Mouse (Mus musculus): ENCODE data around the gene Slc7a7. TPM values are rescaled to one million over a fixed set of nuclear protein-coding genes. Genes with fewer than 3 reads are reported as not detected.

Slc7a7 gene
- 1 to 10 TPM in 1 of 2 experiments, under 1 TPM in 1; 0.54 to 1.1 TPM for polyA plus RNA-seq (2017; shearing (Covaris generic))

GRCm38 (mm10) chr14:54417623-54418081, at the start of gene Slc7a7:
Gene Slc7a7, minus strand, starts transcription at chr14:54417780.
- no peak for ATAC-seq

- peak; percentile 55 for ATAC-seq
Observed at GRCm38 (mm10) chr14:54464293-54465005, 46.9 kb upstream of the Slc7a7 start.

- peak; percentile 67 for ATAC-seq
Observed at GRCm38 (mm10) chr14:54463959-54464292, 46.3 kb upstream of the Slc7a7 start, which contains the start of gene Lrp10. Gene Lrp10, plus strand, starts transcription at chr14:54464137.

GRCm38 (mm10) chr14:54463108-54463958, 45.8 kb upstream of the Slc7a7 start:
- peak; percentile 52 for ATAC-seq

GRCm38 (mm10) chr14:54462146-54462545, 44.6 kb upstream of the Slc7a7 start:
- ATAC-seq, result no peak

- ATAC-seq, result no peak
Observed at GRCm38 (mm10) chr14:54457907-54458569, 40.5 kb upstream of the Slc7a7 start.

- ATAC-seq, result no peak
Observed at GRCm38 (mm10) chr14:54454669-54455528, 37.3 kb upstream of the Slc7a7 start.

- ATAC-seq, result no peak
Observed at GRCm38 (mm10) chr14:54453566-54453965, 36.0 kb upstream of the Slc7a7 start.

GRCm38 (mm10) chr14:54445476-54445875, 27.9 kb upstream of the Slc7a7 start:
- no peak for ATAC-seq

GRCm38 (mm10) chr14:54443712-54444618, 26.4 kb upstream of the Slc7a7 start:
- ATAC-seq, result no peak

GRCm38 (mm10) chr14:54443196-54443595, 25.6 kb upstream of the Slc7a7 start:
- ATAC-seq, result no peak

- no peak for ATAC-seq
Observed at GRCm38 (mm10) chr14:54442548-54442947, 25.0 kb upstream of the Slc7a7 start.

- ATAC-seq, result no peak
Observed at GRCm38 (mm10) chr14:54441365-54441764, 23.8 kb upstream of the Slc7a7 start.

GRCm38 (mm10) chr14:54440538-54440937, 23.0 kb upstream of the Slc7a7 start:
- no peak for ATAC-seq

- no peak for ATAC-seq
Observed at GRCm38 (mm10) chr14:54439610-54440009, 22.0 kb upstream of the Slc7a7 start.

- no peak for ATAC-seq
Observed at GRCm38 (mm10) chr14:54439155-54439554, 21.6 kb upstream of the Slc7a7 start.

- no peak for ATAC-seq
Observed at GRCm38 (mm10) chr14:54435194-54435918, 17.8 kb upstream of the Slc7a7 start.

- no peak for ATAC-seq
Observed at GRCm38 (mm10) chr14:54433941-54434531, 16.5 kb upstream of the Slc7a7 start.
